Mouse (Mus musculus): ENCODE results near the gene Sh3d19.

Sh3d19 gene

GRCm38 (mm10) chr3:86028658-86029375, 57.9 kb downstream of the Sh3d19 start:
- DNase-seq (ENCODE audit: low read depth, low spot score): no peak

- DNase-seq (ENCODE audit: low read depth, low spot score): no peak
Measured at GRCm38 (mm10) chr3:86030566-86030965, 59.7 kb downstream of the Sh3d19 start.

GRCm38 (mm10) chr3:86033455-86034090, 62.7 kb downstream of the Sh3d19 start:
- DNase-seq (ENCODE audit: low read depth, low spot score): no peak

- DNase-seq (ENCODE audit: low read depth, low spot score): no peak
Measured at GRCm38 (mm10) chr3:86037926-86038484, 67.1 kb downstream of the Sh3d19 start.

DNA sequence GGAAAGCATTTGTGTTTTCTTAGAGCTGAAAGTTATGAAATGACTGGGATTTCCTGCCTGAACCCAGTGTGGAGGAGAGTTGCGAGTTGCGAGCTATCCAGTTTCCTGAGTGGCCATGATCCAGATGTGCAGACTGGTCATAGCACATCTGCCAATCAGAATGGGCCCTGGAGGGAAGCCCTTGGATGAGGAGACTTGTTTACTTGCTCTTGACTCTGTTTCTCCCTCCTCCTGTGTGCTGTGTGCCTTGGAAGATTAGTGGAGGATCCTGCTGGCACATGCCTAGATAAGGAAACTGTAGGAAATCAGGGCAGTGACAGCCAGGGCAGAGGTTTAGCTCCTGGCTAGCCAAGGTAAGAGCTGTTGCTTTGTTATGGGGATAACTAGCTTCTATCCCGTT, 67.7 kb downstream of the Sh3d19 start:
- no peak for DNase-seq (ENCODE audit: low read depth, low spot score)

DNA sequence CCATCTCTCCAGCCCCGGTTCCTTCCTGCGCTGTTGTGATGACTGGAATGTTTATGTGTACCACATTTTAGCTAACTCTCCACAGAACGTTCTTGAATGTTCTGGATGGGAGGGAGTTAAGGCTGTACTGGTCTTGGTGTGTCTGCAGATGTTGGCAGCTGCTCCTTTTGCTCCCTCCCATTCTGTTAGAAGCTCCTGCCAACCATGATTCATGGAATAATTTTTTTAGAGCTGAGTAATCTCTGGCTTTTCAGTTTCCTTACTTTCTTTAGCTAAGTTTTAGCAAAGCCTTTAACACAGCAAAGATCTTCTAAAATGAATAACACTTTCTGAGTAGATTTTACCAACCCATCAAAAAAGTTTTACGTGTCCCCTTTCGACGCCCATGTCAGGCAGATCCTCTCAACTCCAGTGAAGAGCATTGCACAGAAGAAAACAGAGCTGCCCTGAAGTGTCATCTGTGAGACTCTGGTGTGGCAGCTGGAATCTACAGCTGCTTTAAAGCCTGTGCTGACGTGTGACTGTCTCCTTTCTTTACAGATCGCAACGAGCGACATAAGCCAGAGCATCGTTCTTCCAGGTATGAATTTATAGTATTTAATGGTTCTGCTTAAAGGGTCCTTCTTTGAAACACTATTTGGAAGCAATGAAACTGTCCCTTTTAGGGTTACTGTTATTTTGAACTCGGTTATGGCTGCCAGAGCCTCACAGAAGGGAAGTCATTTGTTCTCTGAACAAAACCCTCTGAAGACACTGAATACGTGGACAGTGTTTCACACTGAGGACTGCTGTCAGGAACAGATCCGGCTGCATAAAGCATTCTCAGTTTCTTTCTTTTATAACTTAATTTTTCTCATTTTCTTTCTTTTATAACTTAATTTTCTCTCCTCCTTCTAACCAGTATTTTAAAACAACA, 69.6 kb downstream of the Sh3d19 start:
- DNase-seq (ENCODE audit: low read depth, low spot score): no peak

GRCm38 (mm10) chr3:86047686-86048408, 76.9 kb downstream of the Sh3d19 start:
- no peak for DNase-seq (ENCODE audit: low read depth, low spot score)

GRCm38 (mm10) chr3:86049041-86049440, 78.1 kb downstream of the Sh3d19 start:
- DNase-seq (ENCODE audit: low read depth, low spot score): no peak

GRCm38 (mm10) chr3:86056678-86057077, 85.8 kb downstream of the Sh3d19 start:
- no peak for DNase-seq (ENCODE audit: low read depth, low spot score)

- DNase-seq (ENCODE audit: low read depth, low spot score): no peak
Measured at GRCm38 (mm10) chr3:86057436-86058095, 86.7 kb downstream of the Sh3d19 start.

DNA sequence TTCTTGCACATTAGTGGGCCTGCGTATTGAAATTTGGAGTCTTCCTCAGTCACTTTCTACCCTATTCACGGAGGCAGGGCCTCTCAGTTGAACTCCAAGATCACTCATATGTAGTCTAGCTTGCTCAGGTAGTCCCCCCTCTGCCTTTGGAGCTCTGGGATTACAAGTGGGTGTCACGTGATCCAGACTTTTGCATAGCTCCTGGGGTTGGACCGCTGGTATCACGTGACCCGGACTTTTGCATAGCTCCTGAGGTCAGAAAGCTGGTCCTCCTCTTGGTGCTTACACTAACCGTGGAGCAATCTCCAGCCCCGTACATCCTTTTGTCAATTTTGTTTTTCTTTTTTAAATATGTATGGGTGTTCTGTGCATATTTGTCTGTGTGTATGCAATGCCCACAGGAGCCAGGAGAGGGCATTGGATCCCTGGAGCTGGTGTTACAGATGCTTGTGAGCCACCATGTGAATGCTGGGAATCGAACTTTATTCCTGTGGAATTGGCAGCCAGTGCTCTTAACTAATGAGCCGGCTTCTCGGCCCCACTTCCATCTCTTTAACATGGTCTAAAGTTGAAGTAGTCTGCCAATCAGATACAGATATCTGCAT, 98.8 kb downstream of the Sh3d19 start:
- DNase-seq (ENCODE audit: low read depth, low spot score): peak; percentile 3

DNA sequence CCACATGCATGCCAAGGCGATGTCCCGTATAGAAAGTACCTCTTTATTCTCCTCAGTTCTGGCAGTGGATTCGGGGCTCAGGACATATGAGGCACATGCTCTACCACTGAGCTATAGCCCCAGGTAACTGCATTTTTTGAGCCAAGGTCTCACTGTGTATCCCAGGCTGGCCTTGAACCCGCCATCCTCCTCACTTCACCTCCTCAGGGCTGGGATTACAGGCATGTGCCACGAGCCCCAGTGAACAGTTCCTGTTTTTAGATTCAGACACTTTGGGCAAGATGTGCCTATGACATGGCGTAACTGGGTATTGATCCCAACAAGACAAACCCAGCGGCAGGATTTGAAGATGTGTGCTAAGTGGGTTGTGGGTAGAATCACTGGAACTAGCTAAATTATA, 99.9 kb downstream of the Sh3d19 start:
- DNase-seq (ENCODE audit: low read depth, low spot score): no peak

DNA sequence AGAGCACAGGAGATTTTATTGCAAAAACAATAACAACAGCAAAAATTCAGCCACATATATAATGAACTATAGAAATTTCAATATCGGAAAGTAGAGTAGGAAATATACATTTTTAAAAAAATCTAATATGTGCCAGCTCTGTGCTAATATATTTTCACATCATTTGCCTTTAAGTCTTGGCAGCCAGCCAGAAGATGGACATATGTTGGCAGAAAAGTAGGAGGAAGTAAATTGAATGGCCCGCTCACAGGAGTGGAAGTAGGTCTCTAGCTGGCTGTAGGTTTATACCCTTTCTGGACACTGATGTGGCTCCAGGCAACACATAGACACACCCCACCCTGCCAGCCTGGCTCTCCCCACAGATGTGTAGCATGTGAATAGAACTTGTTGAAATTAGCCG, 101.2 kb downstream of the Sh3d19 start:
- DNase-seq (ENCODE audit: low read depth, low spot score): no peak

DNA sequence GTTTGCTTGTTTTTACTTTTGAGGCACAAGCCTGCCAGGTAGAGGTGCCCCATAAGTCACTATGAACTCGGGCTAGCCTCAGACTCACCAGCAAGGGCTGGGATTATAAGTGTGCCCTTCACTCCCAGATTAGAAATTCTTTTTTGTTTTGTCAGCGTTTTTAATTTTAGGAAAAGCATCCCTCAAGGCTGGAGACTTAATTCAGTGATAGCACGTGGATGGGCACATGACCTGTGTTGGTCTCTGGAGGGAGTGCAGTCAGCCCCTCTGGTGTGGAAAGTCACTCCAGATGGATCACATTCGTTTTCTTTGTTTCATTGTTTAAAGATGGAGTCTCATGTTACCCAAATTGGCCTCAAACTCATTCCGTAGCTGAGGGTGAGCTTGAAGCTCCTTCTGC, 102.0 kb downstream of the Sh3d19 start:
- DNase-seq (ENCODE audit: low read depth, low spot score): no peak

DNA sequence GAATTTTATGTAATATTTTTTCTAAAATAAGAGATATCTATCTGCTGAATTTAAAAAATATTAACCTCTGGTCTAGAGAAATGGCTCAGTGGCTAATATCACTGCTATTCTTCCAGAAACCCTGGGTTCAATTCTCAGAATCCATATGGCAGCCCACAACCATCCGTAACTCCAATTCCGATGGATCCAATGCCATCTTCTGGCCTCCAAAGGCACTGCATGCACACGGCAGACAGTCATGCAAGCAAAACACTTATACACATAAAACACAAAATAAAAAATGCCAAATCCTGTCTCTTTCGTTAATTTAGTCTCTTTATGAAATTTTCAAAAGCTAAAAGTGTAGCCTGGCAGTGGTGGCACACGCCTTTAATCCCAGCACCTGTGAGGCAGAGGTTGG, 104.7 kb downstream of the Sh3d19 start:
- DNase-seq (ENCODE audit: low read depth, low spot score): no peak

GRCm38 (mm10) chr3:86076511-86077283, 105.8 kb downstream of the Sh3d19 start:
- no peak for DNase-seq (ENCODE audit: low read depth, low spot score)

GRCm38 (mm10) chr3:86083051-86083450, 112.1 kb downstream of the Sh3d19 start:
- DNase-seq (ENCODE audit: low read depth, low spot score): no peak

DNA sequence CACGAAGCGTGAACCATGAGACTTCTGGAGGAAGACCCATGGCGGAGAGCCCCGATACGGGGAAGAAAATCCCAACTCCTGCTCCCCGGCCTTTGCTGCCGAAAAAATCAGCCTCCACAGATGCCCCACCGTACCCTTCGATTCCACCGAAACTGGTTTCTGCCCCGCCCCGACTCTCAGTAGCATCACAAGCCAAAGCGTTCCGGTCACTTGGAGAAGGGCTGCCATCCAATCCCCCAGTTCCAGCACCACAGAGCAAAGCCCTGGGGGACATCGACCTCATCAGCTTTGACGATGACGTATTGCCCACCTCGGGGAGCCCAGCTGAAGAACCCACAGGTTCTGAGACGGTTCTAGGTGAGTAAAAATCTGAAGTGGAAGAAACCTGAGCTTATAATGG, 114.1 kb downstream of the Sh3d19 start:
- no peak for DNase-seq (ENCODE audit: low read depth, low spot score)

GRCm38 (mm10) chr3:86087872-86088271, 117.0 kb downstream of the Sh3d19 start:
- no peak for DNase-seq (ENCODE audit: low read depth, low spot score)

Measured in c-Kit-negative CD71-positive TER-119-positive erythroid progenitor cells, embryonic 14.5 days (primary cell).